Comparison of ENCODE assay signal across 11 mouse cellular contexts in genomic region chr6:72748421-72748820, GRCm38 (mm10). TPM values are rescaled to one million over a fixed set of nuclear protein-coding genes. Genes with fewer than 3 reads are reported as not detected.
DNase-seq lines count a peak whose midpoint lies in the region; ATAC-seq and TF ChIP-seq lines count a peak whose summit lies in the region.
"Had no signal": no experiment of that assay in that cellular context is flagged by ENCODE, and none has a peak within 500 bp of the region (broad histone marks: within the 10 kb centered on the region; RNA-seq: fewer than 3 reads in every experiment).

No protein-coding gene starts in this region.

- H3K4me2 ChIP-seq in heart, embryonic 15.5 days = 0 out of 2 replicates have a peak overlapping the region, but pooled peaks have one; percentile 2
- peak overlapping the region; percentile 6; the same call in 1 of the 2 replicates for H3K4me2 ChIP-seq in midbrain, embryonic 11.5 days
- no peak overlapping the region for H3K4me2 ChIP-seq in midbrain, embryonic 13.5 days (replicated peaks)
- no peak overlapping the region for H3K4me2 ChIP-seq in stomach, postnatal 0 days (replicated peaks; ENCODE audit: low read depth)
- no peak overlapping the region for H3K4me2 ChIP-seq in forebrain, embryonic 16.5 days (ENCODE audit: low read length)

- ATAC-seq in heart, embryonic 15.5 days (replicated peaks; ENCODE audit: insufficient number of reproducible peaks, insufficient read depth, low FRiP score, low read depth) = no peak
- peak; percentile 53; the same call in 1 of the 2 replicates for ATAC-seq in midbrain, embryonic 11.5 days (ENCODE audit: low FRiP score)
- no peak for ATAC-seq in midbrain, embryonic 13.5 days
- ATAC-seq in stomach, postnatal 0 days (ENCODE audit: low FRiP score, low TSS enrichment) = peak; percentile 34; the same call in 1 of the 2 replicates
- no peak for ATAC-seq in forebrain, embryonic 16.5 days

- TF ChIP-seq POLR2A in embryonic fibroblast, embryonic 13.5 days (IDR thresholded peaks at IDR 0.05; ENCODE audit: low read depth, low read length) = no peak

- H3K36me3 ChIP-seq in heart, embryonic 15.5 days = no peaks in the 10 kb centered on the region
- H3K36me3 ChIP-seq in midbrain, embryonic 11.5 days (ENCODE audit: control insufficient read depth, insufficient read depth, low read length) = no peaks in the 10 kb centered on the region
- H3K36me3 ChIP-seq in midbrain, embryonic 13.5 days = no peaks in the 10 kb centered on the region
- no peaks in the 10 kb centered on the region for H3K36me3 ChIP-seq in stomach, postnatal 0 days (ENCODE audit: control insufficient read depth, insufficient read depth, low read length)
- H3K36me3 ChIP-seq in forebrain, embryonic 16.5 days (ENCODE audit: control insufficient read depth, insufficient read depth) = no peaks in the 10 kb centered on the region

- no peak for DNase-seq in heart, adult 9 months (ENCODE audit: low spot score in 2 of 2)
- no peak for DNase-seq in midbrain, embryonic 11.5 days (ENCODE audit: low spot score, missing footprints)
- no peak for DNase-seq in stomach, postnatal 0 days (ENCODE audit: low spot score)
- DNase-seq in cerebellum, postnatal 10 days = no peak
- DNase-seq: adrenal gland, adult 8-10 months; cerebellum, adult 9-11 months; thymus, postnatal 4 days had no signal

- no peak overlapping the region for H3K9ac ChIP-seq in heart, embryonic 15.5 days
- no peak overlapping the region; the same call in 1 of the 2 replicates for H3K9ac ChIP-seq in midbrain, embryonic 11.5 days (ENCODE audit: low read length)
- no peak overlapping the region for H3K9ac ChIP-seq in midbrain, embryonic 13.5 days (replicated peaks)
- H3K9ac ChIP-seq in stomach, postnatal 0 days (ENCODE audit: low read length) = no peak overlapping the region
- no peak overlapping the region for H3K9ac ChIP-seq in forebrain, embryonic 16.5 days (replicated peaks; ENCODE audit: low read depth, low read length)

- H3K27ac ChIP-seq in heart, embryonic 15.5 days = peak overlapping the region; percentile 65
- H3K27ac ChIP-seq in midbrain, embryonic 11.5 days (ENCODE audit: low read depth, low read length) = peak overlapping the region; percentile 54; the same call in 1 of the 2 replicates
- no peak overlapping the region for H3K27ac ChIP-seq in midbrain, embryonic 13.5 days
- H3K27ac ChIP-seq in embryonic fibroblast, embryonic 13.5 days (ENCODE audit: insufficient read depth, low read length) = 0 out of 2 replicates have a peak overlapping the region, but pooled peaks have one; percentile 10
- H3K27ac ChIP-seq in stomach, postnatal 0 days (replicated peaks) = 0 out of 2 replicates have a peak overlapping the region, but pooled peaks have one; percentile 8
- H3K27ac ChIP-seq in forebrain, embryonic 16.5 days (ENCODE audit: low read length) = no peak overlapping the region

- WGBS in heart, embryonic 15.5 days = 4% methylated on average over 2 of the region's 2 CpGs
- 4% methylated on average over 2 of the region's 2 CpGs for WGBS in midbrain, embryonic 11.5 days
- WGBS in midbrain, embryonic 13.5 days = 0% methylated on average over 2 of the region's 2 CpGs
- WGBS in stomach, postnatal 0 days = 11% methylated on average over 2 of the region's 2 CpGs
- 3% methylated on average over 2 of the region's 2 CpGs for WGBS in forebrain, embryonic 16.5 days

- no peaks in the 10 kb centered on the region for H3K9me3 ChIP-seq in heart, embryonic 15.5 days (replicated peaks)
- H3K9me3 ChIP-seq in midbrain, embryonic 11.5 days (ENCODE audit: control insufficient read depth, low read length) = no peaks in the 10 kb centered on the region
- no peaks in the 10 kb centered on the region for H3K9me3 ChIP-seq in midbrain, embryonic 13.5 days
- no peaks in the 10 kb centered on the region for H3K9me3 ChIP-seq in stomach, postnatal 0 days (ENCODE audit: control insufficient read depth, low read length)
- H3K9me3 ChIP-seq in forebrain, embryonic 16.5 days (ENCODE audit: control insufficient read depth, low read length) = no peaks in the 10 kb centered on the region

- no peak for TF ChIP-seq CTCF in embryonic fibroblast, embryonic 13.5 days (IDR thresholded peaks at IDR 0.05; ENCODE audit: borderline replicate concordance, insufficient read depth, low read length)
- TF ChIP-seq CTCF in stomach, postnatal 0 days (IDR thresholded peaks at IDR 0.05; ENCODE audit: low read depth) = no peak

- no peak for TF ChIP-seq EP300 in stomach, postnatal 0 days (optimal IDR thresholded peaks at IDR 0.05)

- no peak overlapping the region for H3K4me3 ChIP-seq in heart, embryonic 15.5 days
- no peak overlapping the region for H3K4me3 ChIP-seq in midbrain, embryonic 11.5 days (ENCODE audit: low read depth, low read length)
- H3K4me3 ChIP-seq in midbrain, embryonic 13.5 days (replicated peaks) = no peak overlapping the region
- no peak overlapping the region for H3K4me3 ChIP-seq in embryonic fibroblast, embryonic 13.5 days (ENCODE audit: insufficient read depth, low read length)
- H3K4me3 ChIP-seq in stomach, postnatal 0 days (ENCODE audit: low read depth, low read length) = no peak overlapping the region
- no peak overlapping the region for H3K4me3 ChIP-seq in forebrain, embryonic 16.5 days (replicated peaks; ENCODE audit: low read length)

- H3K4me1 ChIP-seq in heart, embryonic 15.5 days (replicated peaks) = peaks cover 45% of the 10 kb centered on the region
- H3K4me1 ChIP-seq in midbrain, embryonic 11.5 days (ENCODE audit: control insufficient read depth, insufficient read depth, low read length) = peaks cover 20% of the 10 kb centered on the region
- peaks cover 30% of the 10 kb centered on the region for H3K4me1 ChIP-seq in midbrain, embryonic 13.5 days (replicated peaks)
- peaks cover 25% of the 10 kb centered on the region for H3K4me1 ChIP-seq in embryonic fibroblast, embryonic 13.5 days (ENCODE audit: control insufficient read depth, insufficient read depth, low read length)
- peaks cover 14% of the 10 kb centered on the region; the same call in 1 of the 2 replicates for H3K4me1 ChIP-seq in stomach, postnatal 0 days (replicated peaks; ENCODE audit: control insufficient read depth, insufficient read depth)
- H3K4me1 ChIP-seq in forebrain, embryonic 16.5 days (replicated peaks; ENCODE audit: control insufficient read depth, insufficient read depth, low read length) = peaks cover 6% of the 10 kb centered on the region

- H3K27me3 ChIP-seq in heart, embryonic 15.5 days = no peaks in the 10 kb centered on the region
- no peaks in the 10 kb centered on the region for H3K27me3 ChIP-seq in midbrain, embryonic 11.5 days (ENCODE audit: control insufficient read depth, insufficient read depth, low read length)
- no peaks in the 10 kb centered on the region for H3K27me3 ChIP-seq in midbrain, embryonic 13.5 days
- no peaks in the 10 kb centered on the region for H3K27me3 ChIP-seq in stomach, postnatal 0 days (ENCODE audit: control insufficient read depth, insufficient read depth, low read length)
- H3K27me3 ChIP-seq in forebrain, embryonic 16.5 days (replicated peaks; ENCODE audit: control insufficient read depth, insufficient read depth, low read length) = no peaks in the 10 kb centered on the region

RNA-seq across cellular contexts. Expression of gene Tcf7l1, which starts 40.6 kb away (rescaled TPM):
- 12.6 and 19.5 TPM in 2 replicates for polyA plus RNA-seq in heart, embryonic 15.5 days (2015; fragmentation: Nextera tagmentation; extraction: Ambion mirVana)
- polyA plus RNA-seq in midbrain, embryonic 11.5 days (2014; fragmentation: Nextera tagmentation; extraction: Ambion mirVana) = 16.7 and 19.8 TPM in 2 replicates
- polyA plus RNA-seq in midbrain, embryonic 13.5 days (2015; fragmentation: Nextera tagmentation; extraction: Ambion mirVana) = 7.9 and 9.7 TPM in 2 replicates
- polyA plus RNA-seq in embryonic fibroblast, embryonic 13.5 days (2011; ENCODE audit: insufficient read length, low read depth, missing spikeins) = 34.0 and 54.0 TPM in 2 replicates
- polyA plus RNA-seq in stomach, postnatal 0 days (2015; fragmentation: Nextera tagmentation; extraction: Ambion mirVana) = 11.1 and 12.2 TPM in 2 replicates
- polyA plus RNA-seq in forebrain, embryonic 16.5 days (2015; fragmentation: Nextera tagmentation; extraction: Ambion mirVana) = 4.8 and 6.2 TPM in 2 replicates

Comparison
In these comparisons a context has a peak if more than half of its experiments do, and no peak if none do; other contexts are left out.
1. ATAC-seq: peak in midbrain, embryonic 11.5 days (single experiment) and stomach, postnatal 0 days (single experiment); none in heart, embryonic 15.5 days (single experiment), midbrain, embryonic 13.5 days (single experiment) and forebrain, embryonic 16.5 days (single experiment).
2. H3K27ac ChIP-seq: peak in heart, embryonic 15.5 days (single experiment), midbrain, embryonic 11.5 days (single experiment), embryonic fibroblast, embryonic 13.5 days (single experiment) and stomach, postnatal 0 days (single experiment); none in midbrain, embryonic 13.5 days (single experiment) and forebrain, embryonic 16.5 days (single experiment).
3. H3K4me2 ChIP-seq: peak in heart, embryonic 15.5 days (single experiment) and midbrain, embryonic 11.5 days (single experiment); none in midbrain, embryonic 13.5 days (single experiment), stomach, postnatal 0 days (single experiment) and forebrain, embryonic 16.5 days (single experiment).